Mouse (Mus musculus) embryonic facial prominence, embryonic 15.5 days (tissue): Measurements from ENCODE around the gene Hmcn1. TPM values are rescaled to one million over a fixed set of nuclear protein-coding genes. Genes with fewer than 3 reads are reported as not detected.

ENCODE experiments used
- ATAC-seq: fragments of 200-750 bp; cut with Nextera tagmentation; 2 replicates; pipeline ENCODE4 v1.8.0; 2017; ENCODE audit warnings: low read depth, moderate TSS enrichment; ENCODE audit not compliant: insufficient number of reproducible peaks, low FRiP score, low TSS enrichment
- H3K27ac ChIP-seq: fragments of 300-500 bp; sonication (generic); replicated peaks from 2 replicates; pipeline ENCODE4 v1.5.1; 2015; ENCODE audit warnings: mild to moderate bottlenecking, inconsistent platforms
- H3K27me3 ChIP-seq: fragments of 300-500 bp; sonication (generic); 2 replicates; pipeline ENCODE4 v1.6.1; 2015; ENCODE audit warnings: inconsistent platforms
- H3K36me3 ChIP-seq: fragments of 300-500 bp; sonication (generic); 2 replicates; pipeline ENCODE4 v1.6.1; 2015; ENCODE audit warnings: mild to moderate bottlenecking, inconsistent platforms
- H3K4me1 ChIP-seq: fragments of 300-500 bp; sonication (generic); 2 replicates; pipeline ENCODE4 v1.6.1; 2015; ENCODE audit warnings: inconsistent platforms
- H3K4me2 ChIP-seq: fragments of 300-500 bp; sonication (generic); replicated peaks from 2 replicates; pipeline ENCODE4 v1.6.1; 2015; ENCODE audit warnings: mild to moderate bottlenecking, inconsistent platforms
- H3K4me3 ChIP-seq: fragments of 300-500 bp; sonication (generic); replicated peaks from 2 replicates; pipeline ENCODE4 v1.5.1; 2015; ENCODE audit warnings: mild to moderate bottlenecking, inconsistent platforms
- H3K9ac ChIP-seq: fragments of 300-500 bp; sonication (generic); 2 replicates; pipeline ENCODE4 v1.6.1; 2015; ENCODE audit warnings: inconsistent platforms
- H3K9me3 ChIP-seq: fragments of 300-500 bp; sonication (generic); replicated peaks from 2 replicates; pipeline ENCODE4 v1.6.1; 2016; ENCODE audit warnings: inconsistent platforms
- WGBS: fragments of 180-500 bp; shearing (Covaris S2); methylation state at CpG from one replicate; pipeline ENCODE4 v1.1.7; 2015; 5-methylcytosine and 5-hydroxymethylcytosine counted together
- polyA plus RNA-seq: library from polyadenylated mRNA; unstranded; fragments of >200 nt; fragmentation: Nextera tagmentation; extraction: Ambion mirVana; gene quantifications from 2 replicates; pipeline ENCODE4 v1.2.1, GENCODE M21; 2015

The Hmcn1 gene
- polyA plus RNA-seq, 1 experiment from 2014 or later = 26.4 TPM

DNA sequence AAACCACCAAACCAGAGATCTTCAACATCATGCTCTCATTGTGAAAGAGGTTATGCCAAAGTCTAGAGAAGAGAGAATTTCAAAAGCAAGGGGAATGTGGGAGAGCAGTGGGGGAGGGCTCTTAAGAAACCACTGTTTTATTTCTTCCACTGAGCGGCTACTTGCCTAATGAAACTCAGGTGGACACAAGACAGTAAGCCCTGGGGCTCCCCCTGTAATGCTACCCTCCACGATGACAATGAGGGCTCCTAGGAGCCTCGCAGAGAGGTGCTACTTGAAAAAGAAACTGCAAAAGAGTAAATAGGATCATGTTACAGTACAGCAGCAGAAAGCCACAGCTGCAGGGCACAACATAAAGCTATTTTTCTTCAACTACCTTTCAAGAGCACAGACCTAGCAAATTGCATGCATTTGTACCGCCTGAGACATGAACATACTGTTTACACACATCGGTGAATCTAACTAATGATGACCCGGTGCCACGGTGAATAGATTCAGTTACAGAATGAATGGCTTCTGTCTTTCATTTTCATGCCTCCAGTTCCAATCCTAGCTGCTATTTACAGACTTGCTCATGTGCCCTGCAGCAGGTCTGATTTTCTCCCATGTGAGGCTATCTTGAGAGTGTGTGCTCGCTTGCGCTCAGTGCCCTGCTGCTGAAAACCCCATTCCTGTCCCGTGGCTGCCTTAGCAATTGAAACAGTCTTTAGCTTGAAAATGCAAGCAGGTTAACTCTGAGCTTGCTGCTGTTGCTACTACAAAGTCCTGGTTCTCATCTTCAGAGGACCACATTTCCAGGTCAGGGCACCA is 1.3 kb downstream of the Hmcn1 start:
- WGBS = under 1% methylated on average over 10 of the region's 10 CpGs
- H3K36me3 ChIP-seq = no peaks in the 10 kb centered on the region
- peak; percentile 32 for ATAC-seq
- H3K4me2 ChIP-seq = peak overlapping the region; percentile 67
- H3K4me1 ChIP-seq = peaks cover 19% of the 10 kb centered on the region
- no peaks in the 10 kb centered on the region for H3K27me3 ChIP-seq
- H3K9me3 ChIP-seq = no peaks in the 10 kb centered on the region
- H3K4me3 ChIP-seq = peak overlapping the region; percentile 59
- H3K27ac ChIP-seq = peak overlapping the region; percentile 86
- peak overlapping the region; percentile 47 for H3K9ac ChIP-seq

DNA sequence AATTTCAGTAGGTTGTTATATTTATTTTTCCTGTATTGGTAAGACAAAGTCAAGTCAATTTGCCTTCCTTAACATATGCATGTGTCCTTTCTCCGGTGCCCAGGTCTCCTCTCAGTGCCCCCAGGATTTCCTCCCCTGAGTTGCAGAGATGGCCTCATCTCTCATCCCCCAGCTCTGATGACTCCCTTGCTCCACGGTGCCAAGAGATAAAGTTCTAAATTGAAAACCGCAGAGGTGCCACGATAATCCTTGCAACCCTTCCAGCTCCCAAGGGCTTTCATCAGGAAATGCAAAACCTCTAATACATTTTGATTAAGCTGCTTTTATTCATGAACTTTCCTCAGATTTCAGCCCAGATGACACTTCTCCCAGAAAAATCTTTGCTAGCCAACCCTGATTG is 8.3 kb downstream of the Hmcn1 start:
- Histone ChIP-seq H3K4me3 (no peak overlapping the region), H3K27ac (no peak overlapping the region), H3K36me3 (no peaks in the 10 kb centered on the region), H3K9ac (no peak overlapping the region), H3K4me1 (no peaks in the 10 kb centered on the region), H3K27me3 (no peaks in the 10 kb centered on the region), H3K9me3 (no peaks in the 10 kb centered on the region), H3K4me2 (no peak overlapping the region)
- no peak for ATAC-seq
- WGBS = 49% methylated on average over 4 of the region's 4 CpGs

DNA sequence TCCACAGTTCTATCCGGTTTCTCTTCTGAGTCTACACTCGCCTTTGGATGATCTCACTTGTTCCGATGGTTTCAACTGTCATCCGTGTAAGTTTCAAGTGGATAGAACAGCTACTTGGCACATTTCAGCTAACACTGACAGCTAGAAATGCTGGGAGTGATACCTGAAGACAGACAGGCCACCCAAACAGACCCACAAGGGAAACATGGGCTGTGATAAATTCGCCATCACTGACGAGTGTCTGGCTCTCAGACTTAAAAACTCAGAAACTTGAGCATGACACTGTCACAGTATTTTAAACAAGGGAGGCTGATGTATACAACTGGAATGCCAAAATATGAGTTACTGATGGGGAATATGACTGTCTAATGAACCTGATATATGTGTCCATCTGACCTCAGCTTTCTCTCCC is 9.1 kb downstream of the Hmcn1 start:
- Histone ChIP-seq H3K36me3 (no peaks in the 10 kb centered on the region), H3K9me3 (no peaks in the 10 kb centered on the region), H3K27me3 (no peaks in the 10 kb centered on the region), H3K4me2 (no peak overlapping the region), H3K27ac (no peak overlapping the region), H3K4me3 (no peak overlapping the region), H3K9ac (no peak overlapping the region), H3K4me1 (no peaks in the 10 kb centered on the region)
- ATAC-seq = no peak
- 71% methylated on average over 6 of the region's 6 CpGs for WGBS

- H3K4me3 ChIP-seq = no peak overlapping the region
- H3K27ac ChIP-seq = no peak overlapping the region
- no peak for ATAC-seq
- H3K4me1 ChIP-seq = peaks cover 5% of the 10 kb centered on the region; the same call in 1 of the 2 replicates
- no peaks in the 10 kb centered on the region for H3K9me3 ChIP-seq
- H3K36me3 ChIP-seq = no peaks in the 10 kb centered on the region
- no peak overlapping the region for H3K9ac ChIP-seq
- H3K4me2 ChIP-seq = no peak overlapping the region
- WGBS = 85% methylated on average over 3 of the region's 3 CpGs
- H3K27me3 ChIP-seq = no peaks in the 10 kb centered on the region
These were observed 14.6 kb downstream of the Hmcn1 start for GRCm38 (mm10) chr1:150978651-150979050.

DNA sequence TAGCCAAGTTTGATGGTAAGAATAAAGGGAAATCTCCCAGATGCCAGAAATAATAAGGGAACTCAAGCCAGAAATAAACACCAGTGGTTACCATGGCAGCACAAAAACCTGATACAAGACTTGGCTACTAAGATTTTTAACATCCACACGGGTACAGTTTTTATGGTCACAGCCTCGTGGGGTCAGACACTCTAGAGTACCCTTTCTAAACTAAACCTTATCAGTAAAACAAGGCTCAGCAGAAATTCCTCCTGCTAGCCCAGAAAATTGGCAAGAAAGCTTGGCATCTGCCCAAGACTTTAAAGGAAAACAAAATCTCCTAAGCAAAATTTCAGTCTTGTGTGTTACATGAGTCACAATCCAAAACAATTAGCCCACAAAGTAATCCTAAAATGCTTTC is 17.0 kb downstream of the Hmcn1 start:
- Histone ChIP-seq H3K4me2 (no peak overlapping the region), H3K27ac (no peak overlapping the region), H3K4me1 (peaks cover 5% of the 10 kb centered on the region; the same call in 1 of the 2 replicates), H3K36me3 (no peaks in the 10 kb centered on the region), H3K4me3 (no peak overlapping the region), H3K9me3 (no peaks in the 10 kb centered on the region), H3K27me3 (no peaks in the 10 kb centered on the region), H3K9ac (no peak overlapping the region)
- ATAC-seq = no peak
- 10% methylated on average over 2 of the region's 2 CpGs for WGBS

DNA sequence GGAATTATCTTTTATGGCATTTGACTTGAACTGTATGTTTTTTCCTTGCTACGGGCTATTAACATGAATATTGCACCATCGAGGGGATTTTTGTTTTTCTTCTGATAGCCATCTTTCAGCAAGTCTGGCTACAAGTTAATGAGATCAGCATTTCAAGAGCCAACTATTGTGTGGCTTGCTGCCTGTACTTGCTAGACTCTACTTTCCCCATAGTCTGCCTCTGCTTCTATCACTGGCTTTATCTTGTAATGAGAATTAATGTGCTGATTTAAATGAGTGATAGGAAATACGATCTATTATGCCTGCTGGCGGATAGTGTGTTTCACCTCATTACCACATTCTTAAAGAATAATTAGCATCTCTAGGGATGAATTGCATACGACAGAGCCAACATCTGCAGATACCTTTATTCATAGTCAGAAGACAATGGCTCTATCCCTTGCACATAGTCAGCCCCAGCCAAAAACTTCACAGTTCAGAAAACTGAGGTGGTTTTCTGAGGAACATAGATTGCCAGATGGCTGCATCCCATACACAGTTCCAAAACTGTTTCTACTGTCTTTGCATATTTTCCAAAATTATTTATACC is 33.7 kb downstream of the Hmcn1 start:
- no peaks in the 10 kb centered on the region for H3K36me3 ChIP-seq
- ATAC-seq = no peak
- whole genome bisulfite sequencing = 55% methylated on average over 5 of the region's 5 CpGs
- no peaks in the 10 kb centered on the region for H3K27me3 ChIP-seq
- H3K9me3 ChIP-seq = no peaks in the 10 kb centered on the region
- no peak overlapping the region for H3K27ac ChIP-seq
- H3K4me3 ChIP-seq = no peak overlapping the region
- no peaks in the 10 kb centered on the region for H3K4me1 ChIP-seq
- H3K9ac ChIP-seq = no peak overlapping the region
- H3K4me2 ChIP-seq = no peak overlapping the region

GRCm38 (mm10) chr1:150951004-150951403 is 42.2 kb downstream of the Hmcn1 start:
- 61% methylated on average over 5 of the region's 5 CpGs for WGBS
- H3K27me3 ChIP-seq = no peaks in the 10 kb centered on the region
- no peak overlapping the region for H3K9ac ChIP-seq
- no peak overlapping the region for H3K4me2 ChIP-seq
- H3K4me3 ChIP-seq = no peak overlapping the region
- peaks cover 13% of the 10 kb centered on the region; the same call in 1 of the 2 replicates for H3K4me1 ChIP-seq
- ATAC-seq = no peak
- H3K36me3 ChIP-seq = no peaks in the 10 kb centered on the region
- H3K9me3 ChIP-seq = no peaks in the 10 kb centered on the region
- H3K27ac ChIP-seq = no peak overlapping the region

- Histone ChIP-seq H3K4me1 (peaks cover 21% of the 10 kb centered on the region), H3K4me3 (no peak overlapping the region), H3K27ac (no peak overlapping the region), H3K4me2 (no peak overlapping the region), H3K36me3 (no peaks in the 10 kb centered on the region), H3K9ac (no peak overlapping the region), H3K9me3 (no peaks in the 10 kb centered on the region), H3K27me3 (no peaks in the 10 kb centered on the region)
- ATAC-seq = peak; percentile 57; the same call in 1 of the 2 replicates
- 26% methylated on average over 3 of the region's 3 CpGs for WGBS
These were observed 43.2 kb downstream of the Hmcn1 start for GRCm38 (mm10) chr1:150950046-150950445.

DNA sequence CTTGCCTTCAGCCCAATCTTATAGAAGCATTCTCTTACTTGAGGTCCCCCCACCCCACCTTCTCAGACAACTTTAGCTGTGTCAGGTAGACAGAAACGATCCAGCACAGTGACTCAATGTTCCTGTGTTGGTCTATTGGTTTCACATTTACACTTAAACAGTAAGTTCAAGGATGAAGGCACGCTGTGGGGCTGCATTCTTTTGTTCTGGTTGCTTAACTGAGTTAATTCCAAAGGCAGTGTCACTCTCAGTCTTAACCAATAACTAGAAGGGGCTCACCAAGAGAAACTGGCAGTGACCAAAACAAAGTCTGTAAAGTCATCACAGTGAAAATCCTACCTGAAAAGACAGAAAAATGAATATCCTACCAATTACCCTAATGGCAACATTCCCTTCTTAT is 44.3 kb downstream of the Hmcn1 start:
- Histone ChIP-seq H3K27me3 (no peaks in the 10 kb centered on the region), H3K36me3 (no peaks in the 10 kb centered on the region), H3K4me2 (no peak overlapping the region), H3K4me3 (no peak overlapping the region), H3K4me1 (peaks cover 26% of the 10 kb centered on the region), H3K27ac (no peak overlapping the region), H3K9me3 (no peaks in the 10 kb centered on the region), H3K9ac (no peak overlapping the region)
- no peak for ATAC-seq
- 64% methylated on average over 2 of the region's 2 CpGs for WGBS

- Histone ChIP-seq H3K9me3 (no peaks in the 10 kb centered on the region), H3K9ac (no peak overlapping the region), H3K4me1 (peaks cover 16% of the 10 kb centered on the region), H3K27me3 (no peaks in the 10 kb centered on the region), H3K4me2 (no peak overlapping the region), H3K27ac (no peak overlapping the region), H3K4me3 (no peak overlapping the region), H3K36me3 (no peaks in the 10 kb centered on the region)
- no peak for ATAC-seq
- WGBS = 26% methylated on average over 2 of the region's 2 CpGs
These were observed 49.6 kb downstream of the Hmcn1 start for GRCm38 (mm10) chr1:150943601-150944000.

DNA sequence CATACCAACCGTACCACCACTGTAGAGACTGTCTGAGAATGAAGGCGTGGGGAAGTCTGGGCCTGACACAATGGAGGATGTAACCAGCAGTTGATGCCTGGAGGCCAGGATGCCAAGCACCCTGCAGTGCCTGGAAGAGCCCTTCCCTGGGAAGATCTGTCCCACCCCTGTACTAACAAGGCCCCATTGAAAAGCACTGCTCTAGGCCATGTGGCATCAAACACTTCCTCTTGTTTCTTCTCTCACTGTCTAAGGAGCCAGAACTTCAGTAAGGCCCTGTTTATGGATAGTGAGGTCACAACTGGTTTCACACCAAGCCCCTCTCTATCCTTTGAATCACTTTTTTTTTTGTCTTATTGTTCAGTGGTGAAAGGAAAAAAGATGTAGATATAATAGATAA is 51.1 kb downstream of the Hmcn1 start:
- H3K4me2 ChIP-seq = no peak overlapping the region
- H3K4me1 ChIP-seq = peaks cover 16% of the 10 kb centered on the region
- no peak overlapping the region for H3K27ac ChIP-seq
- WGBS = 86% methylated on average over 2 of the region's 2 CpGs
- H3K4me3 ChIP-seq = no peak overlapping the region
- H3K36me3 ChIP-seq = no peaks in the 10 kb centered on the region
- no peaks in the 10 kb centered on the region for H3K9me3 ChIP-seq
- no peak for ATAC-seq
- no peaks in the 10 kb centered on the region for H3K27me3 ChIP-seq
- no peak overlapping the region for H3K9ac ChIP-seq

GRCm38 (mm10) chr1:150936821-150937220 is 56.4 kb downstream of the Hmcn1 start:
- Histone ChIP-seq H3K4me1 (peaks cover 13% of the 10 kb centered on the region), H3K4me3 (no peak overlapping the region), H3K4me2 (no peak overlapping the region), H3K9ac (no peak overlapping the region), H3K27me3 (no peaks in the 10 kb centered on the region), H3K9me3 (no peaks in the 10 kb centered on the region), H3K27ac (no peak overlapping the region), H3K36me3 (no peaks in the 10 kb centered on the region)
- no peak for ATAC-seq
- WGBS = 61% methylated on average over 4 of the region's 4 CpGs
